Mouse (Mus musculus): ENCODE data around the gene Allc.

- no peak for TF ChIP-seq JUND (IDR thresholded peaks at IDR 0.05; ENCODE audit: low read depth, low read length)
- TF ChIP-seq CTCF (IDR thresholded peaks at IDR 0.05 in 2 of 3, conservative IDR thresholded peaks at IDR 0.05 in 1 of 3; ENCODE audit: control insufficient read depth in 1 of 3, insufficient read depth in 1 of 3, low read depth in 2 of 3, low read length in 3 of 3, poor library complexity in 1 of 3, severe bottlenecking in 1 of 3): no peak
Observed at GRCm38 (mm10) chr12:28607546-28608305, 25.4 kb upstream of the Allc start.

Data from MEL (cell line).